Mouse (Mus musculus): ENCODE data around the gene Coasy.
A peak's percentile ranks its signal among the peaks of the same experiment; 100 is the strongest.

The Coasy gene

DNA sequence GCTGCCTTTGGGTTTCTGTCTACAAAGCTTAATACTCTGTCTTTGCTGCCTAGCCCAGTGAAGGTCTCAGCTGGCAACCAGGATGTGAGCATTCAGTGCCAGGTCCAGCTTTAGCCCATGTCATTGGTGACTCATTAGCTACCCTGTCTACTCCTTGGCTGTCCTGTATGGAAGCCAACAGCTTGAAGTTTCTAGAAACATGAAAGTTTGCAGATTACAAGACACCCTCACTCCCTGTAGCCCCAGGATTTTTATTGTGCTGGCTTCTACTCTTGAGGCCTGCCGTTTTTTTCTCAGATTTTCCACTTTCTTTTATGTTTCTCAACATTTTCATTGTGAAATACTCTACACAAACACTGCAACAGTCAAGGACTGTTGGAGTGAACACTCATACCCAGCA is 7.6 kb downstream of the Coasy start:
- no peak for DNase-seq

DNA sequence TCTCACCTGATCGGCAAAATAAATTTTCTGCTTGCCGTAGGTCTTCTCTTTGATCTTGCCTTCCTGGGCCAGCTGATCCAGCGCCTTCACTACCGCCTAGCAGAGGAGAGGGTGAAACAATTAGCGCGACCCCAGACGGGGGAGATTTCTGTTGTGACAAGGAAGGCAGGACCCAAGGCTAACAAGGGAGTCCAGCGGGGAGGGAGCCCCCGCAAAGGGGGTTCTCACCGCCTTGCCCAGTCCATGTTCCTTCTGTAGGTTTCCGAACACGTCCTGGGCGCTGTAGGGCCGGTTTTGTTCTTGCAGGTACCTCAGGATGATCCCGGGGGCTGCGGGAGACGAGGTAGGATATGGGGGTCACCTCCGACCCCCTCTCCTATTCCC is 12.6 kb downstream of the Coasy start:
- DNase-seq = no peak

DNA sequence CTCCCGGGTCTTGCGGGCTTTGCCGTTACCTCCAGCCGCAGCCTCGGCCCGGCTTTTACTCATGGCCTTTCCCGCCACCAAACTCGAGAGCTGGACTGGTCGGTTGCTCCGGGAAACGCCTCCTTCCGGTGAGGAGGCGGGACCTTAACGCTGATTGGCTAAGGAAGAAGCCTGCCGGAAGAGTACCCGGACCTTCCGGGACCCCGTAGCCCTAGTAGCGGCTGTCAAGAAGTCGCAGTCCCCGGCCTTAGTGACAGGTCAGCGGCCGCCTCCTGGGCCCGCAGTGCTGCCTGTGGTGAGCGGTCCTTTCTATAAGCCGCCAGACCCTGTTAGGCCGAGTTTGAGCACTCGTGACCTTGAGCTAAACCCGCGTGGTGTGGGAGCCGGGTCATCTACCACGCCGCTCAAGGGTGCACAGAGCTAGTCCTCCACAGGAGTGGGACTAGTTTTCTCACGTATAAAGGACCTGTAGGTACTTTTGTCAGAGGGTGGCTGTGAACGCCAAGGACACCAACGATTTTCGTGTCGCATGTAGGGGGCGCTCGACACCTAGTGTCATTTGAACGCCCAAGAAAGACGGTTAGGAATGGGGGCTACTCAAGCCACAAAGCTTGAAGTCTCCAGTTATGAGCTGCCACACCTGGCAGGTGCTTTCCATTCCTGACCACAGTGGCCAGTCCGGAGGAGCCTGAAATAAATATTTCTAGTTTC is 13.1 kb downstream of the Coasy start, which contains the start of gene Psmc3ip:
Gene Psmc3ip (minus strand): TSS at position 123 of the 711 bp plus-strand sequence.
- peak; percentile 96 for DNase-seq

DNA sequence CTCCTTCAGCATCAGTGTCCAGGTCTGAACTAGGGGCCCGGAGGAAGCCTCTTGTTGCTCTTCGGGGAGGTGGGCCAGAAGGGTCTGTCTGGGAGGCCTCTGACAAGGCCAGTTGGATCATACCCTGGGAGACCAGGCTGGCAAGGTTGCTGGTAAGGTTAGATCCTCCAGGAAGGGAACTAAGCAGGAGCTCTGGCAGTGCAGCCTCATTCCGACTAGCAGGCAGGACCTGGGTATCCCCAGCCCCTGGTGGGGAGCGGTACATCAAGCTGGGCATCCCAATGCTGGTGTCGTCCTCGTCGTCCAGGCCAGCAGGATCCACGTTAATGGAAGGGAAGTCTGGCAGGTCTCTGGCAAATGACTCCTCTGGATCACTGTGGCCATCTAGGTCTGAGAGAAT is 15.9 kb downstream of the Coasy start:
- DNase-seq = no peak

DNA sequence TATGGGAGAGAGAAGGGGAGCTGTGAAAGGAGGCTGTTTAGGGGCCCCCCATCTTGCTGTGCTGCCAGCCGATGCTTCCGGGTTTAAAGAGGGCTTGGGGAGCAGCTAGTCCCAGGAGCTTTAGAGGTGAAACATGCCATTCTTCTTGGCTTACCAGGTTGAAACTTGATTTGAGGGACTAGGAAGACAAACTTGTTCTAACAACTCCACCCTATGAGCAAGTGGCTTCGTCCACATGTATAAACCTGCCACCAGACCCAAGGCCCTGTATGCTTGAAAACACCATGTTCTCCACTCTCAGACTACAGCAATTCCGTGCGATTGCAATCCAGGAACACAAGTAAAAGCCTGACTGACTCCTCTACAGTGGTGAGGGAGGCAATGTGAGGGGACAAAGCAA is 20.6 kb downstream of the Coasy start:
- DNase-seq = no peak

DNA sequence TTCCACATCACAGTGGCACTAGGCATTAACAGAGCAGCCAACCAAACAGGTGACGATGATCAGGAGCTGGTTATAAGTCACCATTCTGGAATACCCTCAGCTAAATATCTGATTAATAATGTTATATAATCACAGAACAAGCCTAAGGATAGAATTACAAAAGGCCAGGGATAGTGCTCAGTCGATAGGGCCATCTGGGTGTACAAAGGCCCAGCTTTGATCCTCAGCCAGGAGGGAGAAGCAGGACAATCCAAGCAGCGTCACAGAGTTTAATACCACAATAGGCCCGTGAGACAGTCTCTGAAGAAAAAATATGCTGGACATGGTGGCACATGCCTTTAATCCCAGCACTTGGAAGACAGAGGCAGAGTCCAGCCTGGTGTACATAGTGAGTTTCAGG is 27.0 kb downstream of the Coasy start:
- no peak for DNase-seq

DNA sequence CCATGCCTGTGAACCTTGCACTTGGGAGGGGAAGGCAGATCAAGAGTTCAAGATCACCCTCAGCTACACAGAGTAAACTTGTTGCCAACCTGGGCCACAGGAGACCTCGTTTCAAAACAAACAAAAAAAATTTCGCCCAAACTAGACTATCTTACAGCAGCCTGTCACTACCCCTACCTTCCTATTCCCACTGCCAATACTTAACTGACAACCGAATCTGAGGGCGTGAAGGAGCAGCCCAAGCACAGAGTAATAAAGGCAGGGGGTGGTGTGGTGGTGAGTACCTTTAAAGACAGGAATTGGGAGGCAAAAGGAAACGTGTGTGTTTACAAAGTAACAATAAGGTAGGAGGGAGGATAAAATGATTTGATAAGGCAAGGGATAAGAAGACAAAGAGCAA is 28.3 kb downstream of the Coasy start:
- no peak for DNase-seq

DNA sequence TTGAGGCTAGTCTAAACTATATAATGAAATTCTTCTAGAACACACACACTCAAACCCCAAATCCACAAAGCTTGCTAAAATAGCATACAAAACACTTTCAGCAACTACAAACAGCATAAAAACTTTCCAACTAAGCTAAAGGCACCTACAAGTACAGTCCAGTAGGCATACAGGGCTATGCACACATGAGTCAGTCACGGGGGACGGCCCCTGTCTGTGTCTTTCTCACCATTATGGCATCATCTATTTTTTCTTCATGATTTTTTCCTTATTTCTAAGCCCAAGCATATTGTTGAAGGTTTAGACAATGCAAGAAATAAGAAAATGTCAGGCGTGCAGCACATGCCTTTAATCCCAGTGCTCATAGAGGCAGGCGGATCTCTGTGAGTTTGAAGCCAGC is 28.8 kb downstream of the Coasy start:
- no peak for DNase-seq

DNA sequence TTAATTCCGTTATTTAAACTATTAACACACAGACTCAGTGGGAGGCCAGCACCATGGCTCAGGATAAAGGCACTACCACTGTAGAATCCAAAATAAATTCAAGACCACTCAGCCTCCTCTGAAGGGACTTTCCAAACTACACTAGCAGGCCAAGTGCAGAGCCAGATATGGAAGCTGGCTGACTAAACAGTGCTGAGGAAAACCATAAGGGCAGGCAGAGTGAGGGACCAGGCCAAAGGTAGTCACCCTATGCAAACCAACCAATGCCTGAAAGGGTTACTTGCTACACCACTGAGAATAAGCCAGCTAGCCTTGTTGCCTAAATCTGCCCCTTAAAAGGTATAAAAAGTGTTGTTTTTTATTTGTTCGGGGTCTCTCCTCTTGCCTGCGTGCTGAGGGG is 29.8 kb downstream of the Coasy start:
- no peak for DNase-seq

DNA sequence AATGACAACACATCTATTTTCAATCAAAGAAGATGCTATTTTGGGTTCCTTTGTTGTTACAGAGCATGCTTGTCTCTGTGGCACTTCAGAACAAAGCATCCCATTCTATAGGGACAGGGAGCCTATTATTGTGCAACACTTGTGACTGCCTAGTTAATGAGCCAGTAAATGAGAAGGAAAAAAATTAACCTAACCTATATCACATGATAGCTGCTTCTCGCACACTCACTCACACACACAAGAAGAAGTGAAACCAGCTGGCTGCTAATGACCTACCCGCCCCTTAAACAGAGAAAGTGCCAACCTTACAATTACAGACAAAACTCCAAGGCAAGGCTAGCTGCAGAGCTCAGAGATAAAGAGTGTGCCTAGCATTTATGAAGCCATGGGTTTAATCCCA is 33.2 kb downstream of the Coasy start:
- no peak for DNase-seq

DNA sequence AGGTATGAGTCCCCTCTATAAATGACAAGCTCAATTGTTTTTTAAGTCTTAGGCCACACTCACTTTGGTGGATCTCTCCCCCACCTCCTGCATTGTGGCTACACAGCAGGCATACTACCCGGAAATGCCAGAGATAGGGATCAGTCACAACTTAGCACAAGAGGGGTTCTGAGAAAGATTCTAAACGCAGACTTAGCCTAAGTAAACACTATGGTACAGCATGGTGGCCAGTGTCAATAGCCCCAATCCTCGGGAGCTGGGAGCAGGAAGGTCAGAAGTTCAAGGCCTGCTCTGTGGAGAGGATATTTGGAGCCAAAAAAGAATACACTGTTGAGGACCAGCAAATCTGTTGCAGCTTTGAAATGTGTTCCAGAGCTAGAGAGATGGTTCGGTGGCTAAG is 35.7 kb downstream of the Coasy start:
- no peak for DNase-seq

DNA sequence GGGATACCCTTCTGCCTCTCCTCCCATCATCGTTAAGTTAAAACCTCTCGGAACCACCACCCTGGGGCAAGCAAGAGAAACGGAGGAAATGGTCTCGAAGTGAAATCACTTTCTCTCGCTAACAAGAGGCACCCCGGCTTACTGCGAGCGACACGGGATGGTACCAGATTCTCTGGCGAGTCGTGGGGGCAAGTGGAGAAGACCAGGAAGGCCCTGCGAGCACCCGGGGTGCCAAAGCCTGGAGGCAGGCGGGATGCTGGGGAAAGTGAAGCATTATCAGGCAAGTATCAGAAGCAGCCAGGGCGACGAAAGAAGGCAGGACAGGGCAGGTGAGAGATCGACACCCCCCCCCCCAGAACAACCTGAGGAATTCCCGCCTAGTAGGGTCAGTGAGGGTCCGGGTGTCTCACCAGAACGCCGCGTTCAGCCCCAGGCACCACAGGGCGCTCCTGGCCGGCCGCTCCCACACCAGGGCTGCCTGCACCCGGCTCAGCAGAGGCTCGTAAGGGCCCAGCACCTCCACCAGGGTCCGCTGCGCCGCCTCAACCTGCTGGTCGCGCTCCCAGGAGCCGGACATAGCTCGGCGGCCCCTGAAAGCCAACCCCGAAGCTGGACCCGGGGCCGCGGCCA is 36.9 kb downstream of the Coasy start:
- no peak for DNase-seq

DNA sequence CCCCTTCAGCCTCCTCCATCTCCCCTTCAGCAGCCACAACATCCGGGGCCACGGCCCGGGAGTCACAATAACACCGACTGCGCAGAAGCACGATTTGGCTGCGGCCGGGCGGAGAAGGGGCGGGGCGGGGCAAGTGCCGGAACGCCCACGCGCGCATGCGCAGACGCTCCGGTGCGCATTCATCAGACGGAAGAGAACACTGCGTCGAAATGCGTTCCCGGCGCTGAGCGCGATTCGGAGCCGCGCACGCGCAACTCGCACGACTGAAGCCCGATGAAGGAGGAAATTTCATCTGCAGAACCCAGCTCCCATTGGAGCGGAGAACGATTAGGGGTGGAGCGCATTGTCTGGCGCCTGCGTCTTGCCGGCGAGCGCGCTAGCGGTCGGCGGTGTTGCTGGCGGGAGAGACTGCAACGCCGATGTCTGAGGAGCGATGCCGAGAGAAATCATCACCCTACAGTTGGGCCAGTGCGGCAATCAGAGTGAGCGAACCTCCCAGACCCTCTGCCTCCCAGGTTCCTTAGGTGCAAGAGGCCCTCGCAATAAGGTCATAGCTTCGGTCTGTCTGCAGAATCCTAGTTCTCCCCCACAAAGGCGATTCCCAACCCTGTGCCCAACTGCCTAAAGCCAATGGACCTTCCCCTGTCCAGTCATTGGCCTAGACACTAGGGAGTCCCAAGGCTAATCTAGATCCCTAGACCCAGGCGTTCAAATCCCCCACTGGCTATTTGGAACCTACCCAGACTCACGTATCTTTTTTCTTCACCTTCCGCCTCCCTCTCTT is 37.6 kb downstream of the Coasy start, which contains the start of the genes Retreg3 and Tubg1:
Gene Retreg3 (minus strand): TSS at position 133 of the 784 bp plus-strand sequence.
Gene Tubg1 (plus strand): TSS at position 178 of the 784 bp plus-strand sequence.
- DNase-seq = peak; percentile 100

DNA sequence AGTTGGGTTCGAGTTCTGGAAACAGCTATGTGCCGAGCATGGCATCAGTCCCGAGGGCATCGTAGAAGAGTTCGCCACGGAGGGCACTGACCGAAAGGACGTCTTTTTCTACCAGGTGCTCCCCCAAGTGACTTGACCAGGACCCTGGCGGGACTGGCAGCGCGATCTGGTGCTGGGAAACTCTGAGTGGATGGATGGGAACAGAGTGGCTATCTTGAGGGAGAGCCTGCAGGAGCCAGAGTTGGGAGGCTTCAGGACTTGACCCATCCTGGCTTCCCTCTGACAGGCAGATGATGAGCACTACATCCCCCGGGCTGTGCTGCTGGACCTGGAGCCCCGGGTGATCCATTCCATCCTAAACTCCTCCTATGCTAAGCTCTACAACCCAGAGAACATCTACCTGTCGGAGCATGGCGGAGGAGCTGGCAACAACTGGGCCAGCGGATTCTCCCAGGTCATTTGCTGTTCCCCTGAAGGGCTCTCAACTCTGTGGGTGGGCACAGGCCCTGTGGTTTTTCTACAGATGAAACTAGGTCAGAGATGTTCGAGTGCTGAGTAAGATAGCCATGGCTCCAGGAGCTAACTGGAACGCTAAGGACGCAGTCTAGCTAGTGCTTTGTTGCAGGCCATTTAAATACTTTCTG is 38.3 kb downstream of the Coasy start:
- peak; percentile 27 to 48 for DNase-seq

DNA sequence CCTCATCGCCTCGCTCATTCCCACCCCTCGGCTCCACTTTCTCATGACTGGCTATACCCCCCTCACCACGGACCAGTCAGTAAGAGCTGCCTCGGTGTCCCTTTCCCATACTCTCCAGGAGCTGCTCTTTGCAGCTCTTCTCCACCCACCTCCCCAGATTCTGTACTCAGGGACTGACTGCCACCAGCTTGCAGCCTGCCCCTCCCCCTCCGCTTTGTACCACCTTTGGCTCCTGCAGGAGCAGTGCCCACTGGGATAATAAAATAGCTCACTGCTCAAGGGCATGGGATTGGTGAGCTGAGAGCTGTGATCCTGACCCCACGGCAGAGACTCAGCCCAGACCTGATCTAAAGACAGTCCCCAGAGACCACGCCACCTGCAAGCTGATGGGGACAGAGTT is 42.1 kb downstream of the Coasy start:
- DNase-seq = peak in 1 of 2 experiments; percentile 63

DNA sequence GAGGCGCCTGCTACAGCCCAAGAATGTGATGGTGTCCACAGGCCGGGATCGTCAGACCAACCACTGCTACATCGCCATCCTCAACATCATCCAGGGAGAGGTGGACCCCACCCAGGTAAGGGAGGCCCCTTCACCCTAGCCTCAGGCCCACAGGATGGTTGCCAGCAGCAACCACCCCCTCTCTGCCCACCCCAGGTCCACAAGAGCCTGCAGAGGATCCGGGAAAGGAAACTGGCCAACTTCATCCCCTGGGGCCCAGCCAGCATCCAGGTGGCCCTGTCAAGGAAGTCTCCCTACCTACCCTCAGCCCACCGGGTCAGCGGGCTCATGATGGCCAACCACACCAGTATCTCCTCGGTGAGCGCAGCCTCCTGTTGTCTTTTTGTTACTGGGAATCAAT is 42.6 kb downstream of the Coasy start:
- DNase-seq = peak in 1 of 2 experiments; percentile 39

DNA sequence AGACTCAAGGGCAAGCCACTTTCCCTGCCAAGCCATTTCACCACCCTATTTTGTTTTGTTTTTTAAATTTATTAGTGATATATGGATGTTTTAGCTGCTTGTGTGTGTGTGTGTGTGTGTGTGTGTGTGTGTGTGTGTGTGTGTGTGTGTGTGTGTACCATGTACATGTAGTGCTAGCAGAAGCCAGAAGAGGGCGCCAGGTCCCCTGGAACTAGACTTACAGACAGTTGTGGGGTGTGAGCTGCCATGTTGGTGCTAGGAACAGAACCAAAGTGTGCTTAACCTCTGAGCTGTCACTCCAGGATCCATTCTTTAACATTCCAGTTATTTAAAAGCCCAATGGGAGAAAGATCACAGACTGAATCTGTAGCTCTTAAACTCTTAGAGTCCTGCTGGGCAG is 44.7 kb downstream of the Coasy start:
- peak; percentile 48 to 78 for DNase-seq

DNA sequence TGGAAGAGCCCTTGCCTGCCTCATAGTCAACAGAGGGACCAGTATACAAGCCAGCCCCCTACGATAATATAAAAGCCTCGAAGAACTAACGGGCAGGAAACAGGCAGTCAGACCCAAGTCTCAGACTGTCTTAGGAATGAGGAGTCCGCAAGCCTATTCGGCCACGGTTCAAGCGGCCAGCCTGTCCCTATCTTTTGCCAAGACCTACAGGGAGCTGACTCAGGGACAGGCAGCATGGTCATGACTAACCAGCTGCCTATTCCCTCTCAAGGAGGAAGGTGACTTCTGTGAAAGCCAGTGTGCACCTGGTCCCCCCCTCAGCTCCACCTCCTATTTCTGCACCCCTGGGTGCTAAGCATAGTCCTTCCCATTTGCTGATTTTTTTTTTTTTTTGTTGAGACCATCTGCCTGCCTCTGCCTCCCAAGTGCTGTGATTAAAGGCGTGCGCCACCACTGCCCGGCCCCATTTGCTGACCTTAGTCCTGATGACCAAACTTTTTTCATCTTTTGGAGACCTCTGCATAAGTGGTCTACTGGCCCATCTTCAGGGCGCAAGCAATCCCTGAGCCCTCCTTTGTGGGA is 46.7 kb downstream of the Coasy start:
- peak; percentile 85 to 90 for DNase-seq

DNA sequence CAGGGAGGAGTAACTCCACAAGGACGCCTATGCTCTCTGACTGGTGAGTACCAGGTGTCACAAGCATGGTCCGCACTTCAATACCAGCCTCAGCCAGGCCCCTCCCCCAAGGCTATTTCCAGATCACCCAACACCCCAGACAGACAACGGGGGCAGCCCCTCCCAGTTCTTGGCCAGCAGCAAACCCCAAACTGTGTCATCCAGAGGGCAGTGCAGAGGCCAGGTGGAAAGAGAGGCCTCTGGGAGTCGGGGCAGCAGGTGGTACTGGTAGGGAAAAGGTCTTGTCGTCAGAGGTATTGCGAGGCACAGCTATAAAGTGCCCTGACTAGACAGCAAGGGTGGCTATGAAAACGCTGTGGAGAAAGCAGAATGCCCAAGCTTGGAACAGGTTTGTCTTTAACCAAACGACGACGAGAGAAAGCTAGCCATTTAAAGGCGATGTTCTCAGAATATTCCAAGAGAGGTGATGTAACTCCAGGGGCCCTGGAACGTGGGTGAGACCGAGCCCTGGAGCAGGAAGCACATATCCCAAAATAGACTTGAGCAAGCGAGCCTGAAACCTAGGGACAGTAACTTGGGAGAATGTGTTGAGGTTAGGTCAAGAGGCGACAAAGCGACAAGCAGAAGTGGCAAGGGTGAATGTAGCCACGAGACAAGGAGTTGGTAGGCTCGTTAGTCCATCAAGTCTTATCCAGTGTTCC is 47.8 kb downstream of the Coasy start:
- DNase-seq = peak; percentile 61

DNA sequence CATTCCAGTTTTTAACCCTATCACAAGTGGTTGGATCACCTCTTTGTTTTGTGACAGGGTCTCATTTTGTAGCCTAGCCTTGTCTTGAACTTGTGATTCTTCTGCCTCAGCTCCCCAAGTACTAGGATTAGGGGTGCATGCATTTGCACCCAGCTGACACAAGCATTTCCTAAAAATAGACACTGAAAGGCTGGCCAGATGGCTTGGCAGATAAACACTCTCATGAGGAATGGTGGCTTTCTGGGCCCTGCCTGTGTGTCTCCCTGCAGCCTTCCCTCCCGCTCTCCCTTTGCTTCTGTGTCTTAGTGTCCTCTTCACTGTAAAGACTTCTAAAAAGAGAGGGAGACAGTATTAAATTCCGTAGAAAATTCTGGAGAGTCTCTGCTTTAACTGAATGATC is 48.8 kb downstream of the Coasy start:
- peak; percentile 72 to 79 for DNase-seq

DNA sequence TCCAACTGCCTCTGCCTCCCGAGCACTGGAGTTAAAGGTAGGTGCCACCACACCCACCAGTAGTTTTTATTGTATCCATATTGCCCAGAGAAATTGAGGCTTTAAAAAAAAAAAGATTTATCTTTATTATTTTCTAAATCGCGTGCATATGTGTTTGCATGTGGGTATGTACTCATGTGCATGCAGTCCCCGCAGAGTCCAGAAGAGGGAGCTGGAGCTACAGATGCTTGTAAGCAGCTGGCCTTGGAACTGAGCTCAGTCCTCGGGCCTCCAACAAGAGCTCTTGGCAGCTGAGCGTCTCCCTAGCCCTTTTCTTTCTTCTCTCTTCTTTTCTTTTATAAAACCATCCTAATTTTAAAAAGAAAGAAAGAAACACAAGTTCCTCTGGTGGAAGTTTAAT is 49.3 kb downstream of the Coasy start:
- DNase-seq = peak; percentile 60 to 86

DNA sequence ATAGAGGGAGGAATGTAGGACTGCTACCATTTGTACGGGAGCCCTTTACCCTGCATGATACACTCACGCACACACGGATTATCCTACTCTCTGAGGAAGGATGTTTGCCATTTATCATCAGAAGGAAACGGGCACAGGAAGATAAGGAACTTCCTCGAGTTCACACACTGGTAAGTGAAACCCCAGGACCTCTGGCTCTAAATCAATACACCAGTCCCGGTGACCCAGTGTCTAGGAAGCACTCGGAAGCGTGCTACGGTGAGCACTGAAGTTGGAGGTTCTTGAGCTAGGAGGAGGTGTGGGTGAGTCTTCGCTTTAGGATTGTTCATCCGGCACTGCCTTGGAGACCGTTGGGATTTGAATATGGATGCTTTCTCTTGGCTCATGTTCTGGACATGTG is 50.7 kb downstream of the Coasy start:
- DNase-seq = peak; percentile 23 to 31

All from cerebellum, postnatal 14 days (tissue).